Mouse (Mus musculus) kidney, adult 9 months (tissue): ENCODE results near the gene Ddx60.

ENCODE experiments used
- DNase-seq: peaks from one replicate; pipeline ENCODE4 v3.0.0; 2022

Ddx60 gene

GRCm38 (mm10) chr8:61989464-61989863 is 61.6 kb downstream of the Ddx60 start:
- no peak for DNase-seq

DNA sequence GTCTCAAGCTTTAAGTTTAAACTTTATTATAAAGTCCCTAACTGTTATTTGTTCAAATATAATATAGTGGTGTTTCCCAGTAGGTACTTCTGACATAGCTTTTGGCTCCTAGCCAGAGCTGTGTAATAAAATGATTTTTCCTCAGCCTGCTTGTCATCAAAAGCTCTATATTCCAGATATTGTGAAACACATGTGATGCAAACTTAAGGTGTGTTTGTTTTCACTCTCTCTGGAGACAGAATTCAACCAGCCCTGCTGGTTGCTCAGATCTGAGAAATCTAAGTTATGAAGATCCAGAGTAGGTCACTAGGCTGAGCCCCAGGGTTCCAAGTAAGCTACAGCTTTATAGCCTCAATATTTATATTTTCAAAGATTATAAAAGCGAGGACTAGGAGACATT is 64.9 kb downstream of the Ddx60 start:
- no peak for DNase-seq

DNA sequence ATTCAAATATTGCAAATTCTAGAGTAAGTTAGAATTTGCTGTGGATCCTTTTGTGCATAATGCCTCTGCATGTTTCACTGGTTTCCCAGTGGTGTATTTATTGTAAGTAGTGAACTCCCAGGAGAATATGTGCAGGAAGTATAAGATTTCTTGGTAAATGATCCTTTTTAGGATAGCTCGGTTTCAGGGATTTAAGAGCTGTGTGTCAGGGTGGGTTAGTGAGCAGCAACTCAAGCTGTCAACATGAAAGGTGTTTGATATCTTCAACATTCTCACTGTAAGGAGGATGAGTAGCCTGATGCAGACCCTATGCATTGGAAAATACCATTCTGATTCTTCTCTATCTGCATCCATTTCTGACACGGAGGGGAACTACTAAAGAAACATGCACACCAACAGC is 69.2 kb downstream of the Ddx60 start:
- no peak for DNase-seq

GRCm38 (mm10) chr8:62014166-62014565 is 86.3 kb downstream of the Ddx60 start:
- DNase-seq: no peak

DNA sequence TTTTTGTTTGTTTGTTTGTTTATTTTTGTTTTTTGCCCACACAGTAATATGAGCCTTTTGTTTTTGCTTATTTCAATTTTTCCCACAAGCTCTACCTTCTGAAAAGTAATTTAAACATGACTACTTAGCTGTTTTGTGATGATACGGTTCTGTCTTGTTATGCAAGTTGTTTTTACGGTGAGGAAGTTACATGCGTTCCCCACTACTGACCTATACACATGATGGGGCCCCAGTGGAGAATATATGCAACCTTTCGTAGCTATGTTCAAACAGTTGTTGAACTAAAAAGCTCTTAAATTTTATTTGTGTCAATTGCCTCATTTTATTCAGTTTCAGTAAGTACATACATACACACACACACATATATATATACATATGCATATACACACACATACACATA is 86.7 kb downstream of the Ddx60 start:
- no peak for DNase-seq

DNA sequence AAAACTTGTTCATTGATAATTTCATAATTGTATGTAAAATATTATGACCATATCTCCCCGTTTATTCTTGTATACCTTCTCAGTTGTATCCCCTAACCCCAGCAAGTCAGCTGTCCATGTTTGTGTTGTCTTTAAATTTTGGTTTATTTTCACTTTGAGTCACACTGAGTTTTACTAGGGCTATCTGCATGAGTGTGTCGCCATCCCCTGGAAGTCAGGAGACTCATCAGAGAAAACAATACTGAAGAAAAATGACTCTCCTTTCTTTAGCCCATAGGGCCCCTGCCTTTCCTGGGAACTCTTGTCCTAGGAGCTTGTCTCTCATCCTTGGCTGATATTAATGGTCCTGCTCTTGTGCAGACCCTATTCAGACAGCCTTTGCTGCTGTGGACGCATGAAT is 106.5 kb downstream of the Ddx60 start:
- DNase-seq: no peak

GRCm38 (mm10) chr8:62046809-62047208 is 118.9 kb downstream of the Ddx60 start:
- DNase-seq: peak; percentile 4

GRCm38 (mm10) chr8:62060357-62060756 is 132.5 kb downstream of the Ddx60 start:
- DNase-seq: no peak

DNA sequence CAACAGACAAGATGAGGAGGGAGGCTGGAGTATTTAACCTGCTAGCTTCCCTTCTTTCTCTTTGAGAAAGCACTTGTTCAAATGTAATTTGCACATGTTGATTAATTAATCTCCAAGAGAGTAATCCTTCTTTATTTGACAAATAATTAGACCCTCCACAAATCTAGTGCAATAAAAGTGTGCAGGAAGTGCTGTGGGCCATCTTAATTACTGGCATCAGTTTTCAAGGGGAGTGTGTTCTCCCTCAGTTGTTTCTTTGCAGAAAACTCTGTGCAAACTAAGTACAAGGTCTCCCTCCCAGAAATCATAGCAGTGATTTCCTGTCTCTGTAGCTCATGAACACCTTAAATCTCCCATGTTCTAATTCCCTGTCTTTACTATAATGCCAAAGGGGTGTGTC is 140.4 kb downstream of the Ddx60 start:
- DNase-seq: no peak

GRCm38 (mm10) chr8:62080195-62080802 is 152.4 kb downstream of the Ddx60 start:
- DNase-seq: peak; percentile 35

GRCm38 (mm10) chr8:62081804-62082203 is 153.9 kb downstream of the Ddx60 start:
- no peak for DNase-seq
